Mouse (Mus musculus) cerebellum, adult 2 months (tissue): ENCODE results near the gene Myrip. TPM values are rescaled to one million over a fixed set of nuclear protein-coding genes. Genes with fewer than 3 reads are reported as not detected.

ENCODE experiments used
- DNase-seq, 2 experiments: peaks; one replicate each; pipeline ENCODE4 v3.0.0; 2021
- H3K27ac ChIP-seq: fragments of 200-500 bp; 2 replicates; pipeline ENCODE4 v1.5.1; 2012; ENCODE audit warnings: low read length, control low read depth, inconsistent platforms; ENCODE audit not compliant: insufficient read depth
- H3K27me3 ChIP-seq: fragments of 200-500 bp; 2 replicates; pipeline ENCODE4 v1.6.1; 2012; ENCODE audit warnings: inconsistent platforms, mild to moderate bottlenecking, low read length, moderate library complexity; ENCODE audit not compliant: control insufficient read depth, insufficient read depth
- H3K4me1 ChIP-seq: fragments of 200-500 bp; 2 replicates; pipeline ENCODE4 v1.6.1; 2011; ENCODE audit warnings: low read length; ENCODE audit not compliant: control insufficient read depth, insufficient read depth
- H3K4me3 ChIP-seq: fragments of 200-500 bp; replicated peaks from 2 replicates; pipeline ENCODE3; 2011; ENCODE audit warnings: mild to moderate bottlenecking, low read depth, low read length, control low read depth; ENCODE audit not compliant: insufficient read depth
- CTCF ChIP-seq: fragments of 200-500 bp; IDR thresholded peaks from 2 replicates; pipeline ENCODE4 v1.5.1; 2011; ENCODE audit warnings: low read depth, mild to moderate bottlenecking, control low read depth, low read length, moderate library complexity, borderline replicate concordance; ENCODE audit not compliant: insufficient read depth
- POLR2A ChIP-seq: fragments of 200-500 bp; IDR thresholded peaks from 2 replicates; pipeline ENCODE4 v1.6.1; 2011; ENCODE audit warnings: low read length, control low read depth, borderline replicate concordance; ENCODE audit not compliant: insufficient read depth
- WGBS: fragments of 180-500 bp; shearing (Covaris S2); methylation state at CpG from one replicate; pipeline ENCODE4 v1.1.7; 2018; 5-methylcytosine and 5-hydroxymethylcytosine counted together
- polyA plus RNA-seq: library from polyadenylated mRNA; depleted of rRNA; stranded (reverse); fragments of >200 nt; gene quantifications from 2 replicates; pipeline ENCODE4 v1.2.3, GENCODE M21; 2012

Gene Myrip
- polyA plus RNA-seq, 1 experiment: 18.2 TPM

- H3K27ac ChIP-seq: no peak overlapping the region
- TF ChIP-seq CTCF (no peak), POLR2A (no peak)
- no peak overlapping the region for H3K4me3 ChIP-seq
- peaks cover 9% of the 10 kb centered on the region for H3K4me1 ChIP-seq
- H3K27me3 ChIP-seq: no peaks in the 10 kb centered on the region
- 49% methylated on average over 4 of the region's 4 CpGs for WGBS
- no peak for DNase-seq
These were observed 41.9 kb downstream of the Myrip start for GRCm38 (mm10) chr9:120343123-120343790.

- WGBS: 21% methylated on average over 5 of the region's 5 CpGs
- DNase-seq: peak in 1 of 2 experiments; percentile 33
- TF ChIP-seq CTCF (no peak), POLR2A (no peak)
- Histone ChIP-seq H3K27me3 (no peaks in the 10 kb centered on the region), H3K27ac (peak overlapping the region; percentile 52; the same call in 1 of the 2 replicates), H3K4me1 (peaks cover 20% of the 10 kb centered on the region), H3K4me3 (no peak overlapping the region)
These were observed 44.4 kb downstream of the Myrip start for GRCm38 (mm10) chr9:120345651-120346151.

GRCm38 (mm10) chr9:120349145-120349544, 47.8 kb downstream of the Myrip start:
- 10% methylated on average over 4 of the region's 4 CpGs for WGBS
- H3K27ac ChIP-seq: no peak overlapping the region; the same call in 1 of the 2 replicates
- H3K4me3 ChIP-seq: no peak overlapping the region
- TF ChIP-seq POLR2A: no peak
- no peak for TF ChIP-seq CTCF
- H3K27me3 ChIP-seq: no peaks in the 10 kb centered on the region
- H3K4me1 ChIP-seq: peaks cover 20% of the 10 kb centered on the region
- peak; percentile 50 to 68 for DNase-seq

GRCm38 (mm10) chr9:120350346-120350745, 49.0 kb downstream of the Myrip start:
- no peak for TF ChIP-seq CTCF
- TF ChIP-seq POLR2A: no peak
- no peak overlapping the region for H3K27ac ChIP-seq
- 57% methylated on average over 6 of the region's 6 CpGs for WGBS

GRCm38 (mm10) chr9:120351061-120351460, 49.7 kb downstream of the Myrip start:
- TF ChIP-seq CTCF (no peak), POLR2A (no peak)
- H3K4me3 ChIP-seq: no peak overlapping the region
- no peak for DNase-seq
- H3K27ac ChIP-seq: no peak overlapping the region
- WGBS: 86% methylated on average over 7 of the region's 7 CpGs
- no peaks in the 10 kb centered on the region; the same call in 1 of the 2 replicates for H3K27me3 ChIP-seq
- peaks cover 15% of the 10 kb centered on the region for H3K4me1 ChIP-seq

More at GRCm38 (mm10) chr9:120350346-120350745, 49.0 kb downstream of the Myrip start:
- peaks cover 20% of the 10 kb centered on the region for H3K4me1 ChIP-seq
- DNase-seq: no peak
- no peak overlapping the region for H3K4me3 ChIP-seq
- no peaks in the 10 kb centered on the region for H3K27me3 ChIP-seq

DNA sequence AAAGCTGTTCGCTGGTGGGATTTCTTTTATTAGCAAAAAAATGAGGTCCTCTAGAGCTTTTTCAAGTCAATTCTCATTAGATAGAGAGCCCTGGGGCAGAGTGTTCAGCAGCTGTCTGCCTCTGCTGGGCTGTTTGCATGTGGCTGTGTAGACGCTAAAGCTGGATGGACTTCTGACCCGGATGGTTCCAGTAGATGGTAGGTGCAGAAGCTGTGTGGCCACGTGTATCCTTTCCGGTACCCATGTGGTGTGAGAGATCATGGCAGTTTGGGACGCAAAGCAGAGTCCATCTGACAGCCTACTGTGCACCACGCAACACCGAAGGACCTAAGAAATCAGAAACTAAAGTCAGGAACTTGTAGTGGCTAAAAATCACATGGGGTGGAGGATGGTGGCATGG, 50.2 kb downstream of the Myrip start:
- no peak for TF ChIP-seq POLR2A
- TF ChIP-seq CTCF: no peak
- Histone ChIP-seq H3K4me1 (peaks cover 15% of the 10 kb centered on the region), H3K4me3 (no peak overlapping the region), H3K27ac (no peak overlapping the region), H3K27me3 (no peaks in the 10 kb centered on the region; the same call in 1 of the 2 replicates)
- WGBS: 92% methylated on average over 8 of the region's 8 CpGs
- DNase-seq: no peak

GRCm38 (mm10) chr9:120353036-120353435, 51.7 kb downstream of the Myrip start:
- Histone ChIP-seq H3K4me3 (no peak overlapping the region), H3K27me3 (no peaks in the 10 kb centered on the region; the same call in 1 of the 2 replicates)
- DNase-seq: no peak

DNA sequence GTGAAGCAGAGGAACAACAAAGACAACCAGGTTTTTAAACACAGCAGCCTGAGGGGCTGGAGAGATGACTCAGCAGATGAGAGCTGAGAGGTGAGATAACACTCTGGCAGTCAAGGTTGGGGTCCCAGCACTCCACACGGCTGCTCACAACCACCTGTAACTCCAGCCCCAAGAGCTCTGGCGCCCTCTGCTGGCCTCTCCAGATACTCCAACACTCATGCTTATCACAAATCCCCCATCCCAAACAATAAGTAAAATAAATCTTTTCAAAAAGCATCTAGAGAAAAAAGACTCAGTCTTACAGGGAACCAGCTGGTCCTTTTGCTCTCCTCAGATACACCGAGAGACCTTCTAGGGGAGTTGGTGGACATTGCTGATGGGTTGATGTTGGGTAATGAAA, 52.7 kb downstream of the Myrip start:
- WGBS: 74% methylated on average over 3 of the region's 3 CpGs
- TF ChIP-seq CTCF: no peak
- no peak for TF ChIP-seq POLR2A

More at GRCm38 (mm10) chr9:120353036-120353435, 51.7 kb downstream of the Myrip start:
- H3K4me1 ChIP-seq: peaks cover 13% of the 10 kb centered on the region
- 91% methylated on average over 4 of the region's 4 CpGs for WGBS
- TF ChIP-seq POLR2A: no peak
- TF ChIP-seq CTCF: no peak
- H3K27ac ChIP-seq: no peak overlapping the region

More for the DNA sequence above, 52.7 kb downstream of the Myrip start:
- H3K4me3 ChIP-seq: no peak overlapping the region
- H3K4me1 ChIP-seq: peaks cover 4% of the 10 kb centered on the region; the same call in 1 of the 2 replicates
- H3K27me3 ChIP-seq: no peaks in the 10 kb centered on the region; the same call in 1 of the 2 replicates
- DNase-seq: no peak
- H3K27ac ChIP-seq: no peak overlapping the region
